Comparison of ENCODE assay signal across 11 mouse cellular contexts in genomic region chr6:112982241-112982640, GRCm38 (mm10). TPM values are rescaled to one million over a fixed set of nuclear protein-coding genes. Genes with fewer than 3 reads are reported as not detected.
A peak's percentile ranks its signal among the peaks of the same experiment; 100 is the strongest.
DNase-seq lines count a peak whose midpoint lies in the region; ATAC-seq and TF ChIP-seq lines count a peak whose summit lies in the region.
"Had no signal": no experiment of that assay in that cellular context is flagged by ENCODE, and none has a peak within 500 bp of the region (broad histone marks: within the 10 kb centered on the region; RNA-seq: fewer than 3 reads in every experiment).

No protein-coding gene starts in this region.

- H3K36me3 ChIP-seq in kidney, embryonic 16.5 days (ENCODE audit: insufficient read depth, low read length): no peaks in the 10 kb centered on the region
- H3K36me3 ChIP-seq in forebrain, postnatal 0 days (ENCODE audit: insufficient read depth): no peaks in the 10 kb centered on the region
- H3K36me3 ChIP-seq in midbrain, embryonic 15.5 days (replicated peaks): no peaks in the 10 kb centered on the region
- H3K36me3 ChIP-seq: kidney, embryonic 15.5 days had no signal

- no peak overlapping the region for H3K4me3 ChIP-seq in kidney, embryonic 16.5 days (ENCODE audit: low read length)
- no peak overlapping the region for H3K4me3 ChIP-seq in forebrain, postnatal 0 days (ENCODE audit: low read depth, low read length)
- no peak overlapping the region for H3K4me3 ChIP-seq in midbrain, embryonic 15.5 days
- H3K4me3 ChIP-seq: kidney, embryonic 15.5 days; left cerebral cortex, adult 2 months had no signal

- no peak for DNase-seq in kidney, adult 9 months
- peak; percentile 85 for DNase-seq in brain, embryonic 14.5 days (ENCODE audit: low read depth)
- DNase-seq in forebrain, postnatal 0 days: peak; percentile 60
- no peak for DNase-seq in adrenal gland, postnatal 25 days
- DNase-seq: lung, postnatal 10 days; right cerebral cortex, postnatal 14 days had no signal

- no peak overlapping the region for H3K27ac ChIP-seq in kidney, embryonic 16.5 days (ENCODE audit: low read length)
- H3K27ac ChIP-seq in forebrain, postnatal 0 days (ENCODE audit: low read depth, low read length): no peak overlapping the region
- H3K27ac ChIP-seq in midbrain, embryonic 15.5 days: peak overlapping the region; percentile 63
- H3K27ac ChIP-seq: kidney, embryonic 15.5 days; left cerebral cortex, adult 2 months had no signal

- no peaks in the 10 kb centered on the region for H3K27me3 ChIP-seq in kidney, embryonic 16.5 days (ENCODE audit: insufficient read depth, low read length)
- H3K27me3 ChIP-seq in forebrain, postnatal 0 days (ENCODE audit: insufficient read depth, low read length): no peaks in the 10 kb centered on the region
- H3K27me3 ChIP-seq in midbrain, embryonic 15.5 days (replicated peaks): no peaks in the 10 kb centered on the region
- H3K27me3 ChIP-seq: kidney, embryonic 15.5 days had no signal

- no peak for TF ChIP-seq CTCF in brain, embryonic 14.5 days (IDR thresholded peaks at IDR 0.05; ENCODE audit: borderline replicate concordance, extremely low read depth, insufficient read depth, insufficient read length)
- TF ChIP-seq CTCF in forebrain, postnatal 0 days (IDR thresholded peaks at IDR 0.05; ENCODE audit: low read depth): no peak

- ATAC-seq in kidney, embryonic 16.5 days (ENCODE audit: low FRiP score, low TSS enrichment): peak; percentile 54; the same call in 1 of the 2 replicates
- ATAC-seq in forebrain, postnatal 0 days: peak; percentile 47; the same call in 1 of the 2 replicates
- ATAC-seq in midbrain, embryonic 15.5 days (replicated peaks): peak; percentile 67
- no peak for ATAC-seq in inflammation-experienced regulatory T-cells, adult 6 months

- peaks cover 2% of the 10 kb centered on the region; the same call in 1 of the 2 replicates for H3K9me3 ChIP-seq in kidney, embryonic 16.5 days (ENCODE audit: low read length)
- no peaks in the 10 kb centered on the region for H3K9me3 ChIP-seq in forebrain, postnatal 0 days (ENCODE audit: low read length)
- H3K9me3 ChIP-seq in midbrain, embryonic 15.5 days: no peaks in the 10 kb centered on the region
- H3K9me3 ChIP-seq: kidney, embryonic 15.5 days had no signal

- no peak overlapping the region for H3K9ac ChIP-seq in kidney, embryonic 16.5 days (replicated peaks; ENCODE audit: low read length)
- peak overlapping the region; percentile 6; the same call in 1 of the 2 replicates for H3K9ac ChIP-seq in forebrain, postnatal 0 days
- no peak overlapping the region for H3K9ac ChIP-seq in midbrain, embryonic 15.5 days
- H3K9ac ChIP-seq: kidney, embryonic 15.5 days had no signal

- no peak overlapping the region for H3K4me2 ChIP-seq in kidney, embryonic 16.5 days (replicated peaks; ENCODE audit: low read depth, low read length)
- H3K4me2 ChIP-seq in forebrain, postnatal 0 days (ENCODE audit: low read depth): no peak overlapping the region
- H3K4me2 ChIP-seq in midbrain, embryonic 15.5 days: peak overlapping the region; percentile 13
- H3K4me2 ChIP-seq: kidney, embryonic 15.5 days had no signal

- WGBS in kidney, embryonic 16.5 days: 31% methylated on average over 7 of the region's 7 CpGs
- WGBS in forebrain, postnatal 0 days: 14% methylated on average over 7 of the region's 7 CpGs
- 4% methylated on average over 7 of the region's 7 CpGs for WGBS in midbrain, embryonic 15.5 days

- 0 out of 2 replicates have a peak, but pooled peaks cover 3% of the 10 kb centered on the region for H3K4me1 ChIP-seq in kidney, embryonic 16.5 days (ENCODE audit: insufficient read depth, low read length)
- 0 out of 2 replicates have a peak, but pooled peaks cover 10% of the 10 kb centered on the region for H3K4me1 ChIP-seq in forebrain, postnatal 0 days (ENCODE audit: insufficient read depth)
- peaks cover 32% of the 10 kb centered on the region for H3K4me1 ChIP-seq in midbrain, embryonic 15.5 days

- no peak for TF ChIP-seq POLR2A in brain, embryonic 14.5 days (IDR thresholded peaks at IDR 0.05; ENCODE audit: borderline replicate concordance, extremely low read depth, insufficient read depth, insufficient read length, poor library complexity, severe bottlenecking)

RNA-seq across cellular contexts. Expression of gene Srgap3, which starts 35.2 kb away (rescaled TPM):
- polyA plus RNA-seq in kidney, embryonic 16.5 days (2015; fragmentation: Nextera tagmentation; extraction: Ambion mirVana): 3.9 and 5.8 TPM in 2 replicates
- 61.0 and 112 TPM in 2 replicates for polyA plus RNA-seq in brain, embryonic 14.5 days (2012; rRNA removed)
- 39.4 and 56.7 TPM in 2 replicates for total RNA-seq in forebrain, postnatal 0 days (2014; rRNA removed)
- 13.2 and 21.2 TPM in 2 replicates for polyA plus RNA-seq in forebrain, postnatal 0 days (2015; fragmentation: Nextera tagmentation; extraction: Ambion mirVana)
- 39.7 and 44.6 TPM in 2 replicates for polyA plus RNA-seq in midbrain, embryonic 15.5 days (2015; fragmentation: Nextera tagmentation; extraction: Ambion mirVana)
- 22.0 and 25.1 TPM in 2 replicates for total RNA-seq in adrenal gland, postnatal 25 days (2021)
- polyA plus RNA-seq in inflammation-experienced regulatory T-cells, adult 6 months (2017; shearing (Covaris generic)): under 1 TPM; 0.20 to 0.90 (median 0.68) TPM

Comparison
In these comparisons a context has a peak if more than half of its experiments do, and no peak if none do; other contexts are left out.
1. DNase-seq: peak in brain, embryonic 14.5 days (single experiment) and forebrain, postnatal 0 days (single experiment); none in kidney, adult 9 months (single experiment) and adrenal gland, postnatal 25 days (single experiment).